Mouse (Mus musculus): ENCODE results near the gene Cpa5. TPM values are rescaled to one million over a fixed set of nuclear protein-coding genes. Genes with fewer than 3 reads are reported as not detected.
A peak's percentile ranks its signal among the peaks of the same experiment; 100 is the strongest.

Cpa5 gene
- polyA plus RNA-seq, 1 experiment = 0.04 TPM

DNA sequence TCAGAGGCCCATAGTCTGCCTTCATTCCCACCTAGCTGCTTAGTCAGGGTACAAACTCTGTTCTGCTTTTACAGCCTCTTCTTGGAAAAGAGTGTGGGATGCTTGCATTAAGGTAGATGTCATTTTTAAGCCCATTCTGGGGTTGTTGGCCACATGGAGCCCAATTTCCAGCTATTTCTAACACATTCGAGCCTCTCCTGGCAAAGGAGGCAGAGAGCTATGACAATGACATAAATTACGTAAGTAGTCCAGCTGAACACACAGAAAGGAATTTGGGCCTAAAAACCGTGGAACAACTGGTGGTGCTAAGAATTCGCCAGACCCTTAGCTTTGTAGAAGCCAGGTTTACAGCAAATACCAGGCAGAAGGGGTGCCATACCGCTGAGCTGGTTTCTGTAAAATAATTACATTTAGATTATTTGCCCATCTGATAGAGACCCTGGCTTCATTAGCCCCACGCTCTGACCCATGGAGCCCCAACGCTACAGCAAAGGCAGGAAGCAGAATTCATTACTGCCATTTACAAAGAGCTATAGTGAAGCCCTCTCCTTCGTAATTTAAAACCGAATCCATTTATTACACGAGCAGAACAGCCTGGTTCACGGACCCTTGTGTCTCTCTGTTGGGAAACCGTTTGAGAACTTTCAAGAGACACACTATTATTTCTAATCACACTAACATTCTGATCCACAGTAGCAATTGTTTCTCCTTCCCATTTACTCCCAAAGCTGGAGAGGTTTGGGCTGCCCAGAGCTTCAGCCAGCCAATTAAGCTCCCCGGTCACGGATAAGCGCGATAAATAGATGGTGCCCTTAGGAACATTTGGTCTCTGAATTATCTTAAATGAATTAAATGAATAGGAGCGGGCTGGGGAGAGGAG is 30.6 kb upstream of the Cpa5 start:
- peak; percentile 89 for DNase-seq (ENCODE audit: low read depth)
- TF ChIP-seq POLR2A (IDR thresholded peaks at IDR 0.05; ENCODE audit: borderline replicate concordance, extremely low read depth, insufficient read depth, insufficient read length, poor library complexity, severe bottlenecking) (no peak), CTCF (IDR thresholded peaks at IDR 0.05; ENCODE audit: borderline replicate concordance, extremely low read depth, insufficient read depth, insufficient read length) (no peak)

DNA sequence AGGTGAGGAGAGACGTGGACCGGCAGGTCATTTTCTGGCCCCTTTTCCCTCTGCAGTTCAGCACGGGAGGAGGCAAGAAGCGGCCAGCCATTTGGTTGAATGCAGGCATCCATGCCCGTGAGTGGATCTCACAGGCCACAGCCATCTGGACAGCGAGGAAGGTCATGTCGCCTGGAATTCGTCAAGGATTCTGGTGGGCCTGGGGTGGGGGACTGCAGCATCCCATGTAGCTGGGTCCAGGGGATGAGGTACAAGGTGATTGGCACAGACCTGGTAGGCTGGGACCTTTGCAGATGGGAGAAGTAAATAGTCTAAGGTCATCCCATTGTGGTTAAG is 30.0 kb upstream of the Cpa5 start:
- DNase-seq (ENCODE audit: low read depth) = no peak

DNA sequence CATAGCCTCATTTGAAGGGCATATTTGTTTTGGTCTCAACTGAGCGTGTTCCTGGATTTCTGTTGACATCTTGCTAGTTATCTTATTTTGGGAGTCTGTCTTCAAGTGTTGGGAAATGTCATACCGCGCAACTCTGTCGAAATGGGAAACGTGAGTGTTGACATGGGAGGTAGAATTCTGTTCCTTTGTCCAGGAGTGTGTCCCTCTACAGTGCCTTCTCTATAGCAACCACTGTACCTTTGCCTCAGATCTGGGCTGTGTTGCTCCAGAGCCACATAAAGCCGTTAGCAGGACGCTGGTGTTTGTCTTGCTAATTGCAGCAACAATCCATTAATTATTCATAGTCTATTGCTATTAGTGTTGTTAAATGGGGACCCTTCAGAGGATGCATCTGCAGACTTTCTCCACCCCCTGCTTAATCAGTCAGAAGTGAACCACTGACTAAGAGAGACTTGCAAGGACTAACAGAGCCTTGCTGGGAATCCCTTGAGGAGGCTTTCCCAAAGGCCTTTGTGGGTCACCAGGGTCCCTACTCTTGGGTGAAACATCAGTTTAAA is 23.8 kb upstream of the Cpa5 start:
- TF ChIP-seq CTCF (IDR thresholded peaks at IDR 0.05; ENCODE audit: borderline replicate concordance, extremely low read depth, insufficient read depth, insufficient read length) (no peak), POLR2A (IDR thresholded peaks at IDR 0.05; ENCODE audit: borderline replicate concordance, extremely low read depth, insufficient read depth, insufficient read length, poor library complexity, severe bottlenecking) (no peak)
- DNase-seq (ENCODE audit: low read depth) = peak; percentile 59

More for the DNA sequence above, 30.0 kb upstream of the Cpa5 start:
- TF ChIP-seq CTCF (IDR thresholded peaks at IDR 0.05; ENCODE audit: borderline replicate concordance, extremely low read depth, insufficient read depth, insufficient read length) (no peak), POLR2A (IDR thresholded peaks at IDR 0.05; ENCODE audit: borderline replicate concordance, extremely low read depth, insufficient read depth, insufficient read length, poor library complexity, severe bottlenecking) (no peak)

DNA sequence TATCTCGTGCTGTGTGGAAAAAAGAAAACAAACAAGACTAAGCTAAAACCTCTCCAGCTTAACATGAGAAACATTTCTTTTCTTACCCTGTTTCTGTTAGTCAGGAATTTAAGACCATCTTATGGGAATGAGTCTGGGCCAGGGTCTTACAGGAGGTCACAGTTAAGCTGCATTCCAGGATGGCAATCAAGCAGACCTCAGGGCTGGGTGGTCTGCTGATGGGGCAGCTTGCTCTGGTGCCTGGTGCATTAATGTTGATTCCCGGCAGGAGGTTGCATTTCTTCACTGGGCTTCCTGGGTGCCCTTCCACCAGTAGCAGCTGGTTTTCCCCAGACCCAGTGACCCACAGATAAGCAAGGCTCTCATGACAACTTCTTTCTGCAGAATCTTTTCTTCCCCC is 21.0 kb upstream of the Cpa5 start:
- TF ChIP-seq CTCF (IDR thresholded peaks at IDR 0.05; ENCODE audit: borderline replicate concordance, extremely low read depth, insufficient read depth, insufficient read length) (no peak), POLR2A (IDR thresholded peaks at IDR 0.05; ENCODE audit: borderline replicate concordance, extremely low read depth, insufficient read depth, insufficient read length, poor library complexity, severe bottlenecking) (no peak)
- DNase-seq (ENCODE audit: low read depth) = no peak

DNA sequence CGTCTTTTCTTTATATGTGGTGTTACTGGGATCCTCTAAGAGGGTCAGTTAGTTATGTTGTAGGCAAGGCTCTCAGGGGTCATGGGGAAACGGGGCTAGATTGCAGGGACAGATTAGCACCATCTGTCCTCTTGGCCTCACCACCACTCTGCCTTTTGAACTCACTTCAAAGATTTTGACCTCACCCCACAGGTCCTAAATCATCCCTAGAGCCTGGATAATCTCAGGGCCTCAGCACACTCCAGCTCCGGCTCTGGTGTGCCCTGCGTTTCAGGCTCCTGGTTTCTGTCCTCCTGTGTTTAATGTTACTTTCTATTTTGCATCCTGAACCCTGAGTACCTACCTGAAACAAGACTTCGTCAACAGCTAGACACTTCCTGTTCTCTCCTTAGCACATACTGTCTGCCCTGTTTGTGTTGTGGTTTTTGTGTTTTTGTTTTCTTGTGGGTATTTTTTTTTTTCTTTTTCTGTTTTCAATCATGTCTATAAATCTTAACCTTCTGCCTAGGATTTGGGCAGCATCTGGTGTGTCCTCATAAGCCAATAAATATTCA is 18.9 kb upstream of the Cpa5 start:
- no peak for DNase-seq (ENCODE audit: low read depth)

DNA sequence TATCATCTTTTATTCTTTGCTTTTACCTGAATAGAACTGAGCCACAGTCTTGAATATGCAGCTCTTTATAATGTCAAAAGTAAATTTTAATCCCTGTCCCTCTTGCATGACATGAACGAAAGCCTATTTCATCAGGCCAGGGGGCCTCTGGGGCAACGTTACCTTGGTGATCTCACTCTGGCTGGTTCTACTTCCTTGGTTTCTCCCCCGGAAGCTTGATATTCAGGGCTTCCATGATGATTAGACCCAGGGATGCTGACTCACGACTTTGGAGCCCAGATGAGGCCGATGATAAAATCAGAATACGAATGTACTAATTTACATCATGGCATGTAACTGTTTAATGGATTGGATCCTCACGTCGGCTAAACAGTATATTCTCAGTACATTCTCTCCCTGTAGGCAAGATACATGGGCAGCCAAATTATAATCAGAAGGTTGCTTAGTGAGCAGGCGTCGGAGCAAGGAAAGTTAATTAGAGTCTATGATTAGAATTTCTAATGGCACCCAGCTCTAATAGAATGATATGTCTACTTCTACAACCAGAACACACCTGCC is 18.3 kb upstream of the Cpa5 start:
- peak; percentile 72 for DNase-seq (ENCODE audit: low read depth)
- no peak for TF ChIP-seq CTCF (IDR thresholded peaks at IDR 0.05; ENCODE audit: borderline replicate concordance, extremely low read depth, insufficient read depth, insufficient read length)
- no peak for TF ChIP-seq POLR2A (IDR thresholded peaks at IDR 0.05; ENCODE audit: borderline replicate concordance, extremely low read depth, insufficient read depth, insufficient read length, poor library complexity, severe bottlenecking)

More for the DNA sequence above, 18.9 kb upstream of the Cpa5 start:
- no peak for TF ChIP-seq CTCF (IDR thresholded peaks at IDR 0.05; ENCODE audit: borderline replicate concordance, extremely low read depth, insufficient read depth, insufficient read length)
- no peak for TF ChIP-seq POLR2A (IDR thresholded peaks at IDR 0.05; ENCODE audit: borderline replicate concordance, extremely low read depth, insufficient read depth, insufficient read length, poor library complexity, severe bottlenecking)

DNA sequence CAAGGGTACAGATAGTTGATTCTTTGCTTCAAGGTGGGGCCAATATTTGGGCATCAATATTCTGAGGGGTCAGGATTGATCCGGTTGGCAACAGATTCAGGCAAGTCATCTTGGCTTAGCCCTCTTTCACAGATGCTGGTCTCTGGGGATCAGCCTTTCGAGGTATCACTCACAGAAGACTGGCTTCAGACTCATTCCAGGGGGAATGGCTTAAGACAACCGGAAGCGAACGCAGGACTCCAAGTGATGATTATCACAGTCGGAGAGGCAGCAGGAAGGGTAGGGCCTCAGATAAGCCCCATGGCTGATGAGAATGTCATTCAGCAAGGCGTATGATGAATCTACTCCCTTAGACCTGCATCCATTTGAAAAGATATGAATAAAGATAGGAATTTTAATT is 16.4 kb upstream of the Cpa5 start:
- DNase-seq (ENCODE audit: low read depth) = no peak
- no peak for TF ChIP-seq POLR2A (IDR thresholded peaks at IDR 0.05; ENCODE audit: borderline replicate concordance, extremely low read depth, insufficient read depth, insufficient read length, poor library complexity, severe bottlenecking)
- TF ChIP-seq CTCF (IDR thresholded peaks at IDR 0.05; ENCODE audit: borderline replicate concordance, extremely low read depth, insufficient read depth, insufficient read length) = no peak

DNA sequence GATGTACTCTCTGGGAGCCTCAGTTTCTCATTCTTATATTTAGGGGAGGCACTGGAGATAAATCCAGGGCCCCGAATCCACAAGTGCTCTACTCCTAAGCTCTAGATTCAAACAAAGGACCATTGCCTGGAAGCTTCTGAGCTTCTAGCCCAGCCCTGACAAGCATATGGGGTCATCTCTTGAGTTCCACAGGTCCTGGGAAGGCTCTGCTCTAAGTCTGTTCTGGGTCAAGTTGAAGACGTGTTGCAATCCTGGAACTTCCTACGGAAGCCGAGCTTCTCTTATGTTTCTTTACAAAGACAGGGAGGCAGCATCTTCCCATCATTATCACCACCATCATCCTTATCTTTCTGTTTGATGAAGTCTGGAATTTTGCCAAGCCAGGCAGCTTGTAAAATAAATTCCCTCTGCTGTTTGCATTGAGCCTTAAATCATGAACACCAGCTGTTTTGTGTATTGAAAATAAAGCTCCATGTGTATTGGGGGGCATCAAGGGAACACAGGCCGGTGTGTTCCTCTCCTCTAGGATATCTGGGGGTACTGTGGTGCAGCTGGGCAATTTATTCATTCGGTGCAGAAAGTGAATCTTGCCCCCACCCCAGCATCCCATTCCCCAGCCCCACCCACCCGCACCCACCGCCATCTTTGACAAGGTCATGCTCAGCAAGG is 14.4 kb upstream of the Cpa5 start:
- peak; percentile 67 for DNase-seq (ENCODE audit: low read depth)
- no peak for TF ChIP-seq CTCF (IDR thresholded peaks at IDR 0.05; ENCODE audit: borderline replicate concordance, extremely low read depth, insufficient read depth, insufficient read length)
- TF ChIP-seq POLR2A (IDR thresholded peaks at IDR 0.05; ENCODE audit: borderline replicate concordance, extremely low read depth, insufficient read depth, insufficient read length, poor library complexity, severe bottlenecking) = no peak

DNA sequence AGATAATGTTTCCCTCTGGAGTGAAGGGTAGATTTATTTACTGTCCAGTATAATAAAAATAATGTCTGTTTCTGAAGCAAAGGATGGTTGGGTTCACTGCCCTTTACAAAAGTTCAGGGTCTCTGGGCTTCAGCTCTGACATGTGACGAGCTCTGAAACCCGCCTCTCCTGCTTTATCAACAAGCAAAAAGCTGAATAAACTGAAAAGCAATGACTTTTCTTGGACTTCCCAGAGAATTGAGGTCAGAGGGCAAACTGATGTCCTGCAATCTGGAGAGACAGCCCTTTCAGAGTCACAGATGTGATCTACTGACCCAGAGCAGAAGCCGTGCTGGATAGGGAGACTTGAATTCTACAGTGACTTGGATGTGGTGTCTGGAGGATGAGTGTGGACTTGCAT is 10.8 kb upstream of the Cpa5 start:
- TF ChIP-seq POLR2A (IDR thresholded peaks at IDR 0.05; ENCODE audit: borderline replicate concordance, extremely low read depth, insufficient read depth, insufficient read length, poor library complexity, severe bottlenecking) (no peak), CTCF (IDR thresholded peaks at IDR 0.05; ENCODE audit: borderline replicate concordance, extremely low read depth, insufficient read depth, insufficient read length) (no peak)
- DNase-seq (ENCODE audit: low read depth) = no peak

DNA sequence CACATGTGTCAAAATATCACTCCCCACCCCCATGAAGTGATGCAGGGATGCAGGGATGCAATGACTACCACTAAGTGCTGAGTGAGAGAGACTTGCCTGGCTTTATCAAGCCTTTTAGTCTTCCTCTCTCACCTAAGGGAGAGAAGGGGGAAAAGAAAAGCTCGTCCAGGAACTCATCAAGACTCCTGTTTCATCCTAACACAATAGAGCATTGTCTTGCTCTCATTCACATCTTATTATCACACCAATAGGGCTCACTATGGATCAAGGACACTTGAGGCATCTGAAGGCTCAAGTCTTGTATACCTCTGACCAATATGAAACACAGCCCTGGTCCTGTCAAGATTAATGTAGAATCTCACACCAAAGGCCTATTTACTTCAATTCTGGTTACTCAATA is 9.8 kb upstream of the Cpa5 start:
- no peak for TF ChIP-seq CTCF (IDR thresholded peaks at IDR 0.05; ENCODE audit: borderline replicate concordance, extremely low read depth, insufficient read depth, insufficient read length)
- TF ChIP-seq POLR2A (IDR thresholded peaks at IDR 0.05; ENCODE audit: borderline replicate concordance, extremely low read depth, insufficient read depth, insufficient read length, poor library complexity, severe bottlenecking) = no peak
- DNase-seq (ENCODE audit: low read depth) = no peak

DNA sequence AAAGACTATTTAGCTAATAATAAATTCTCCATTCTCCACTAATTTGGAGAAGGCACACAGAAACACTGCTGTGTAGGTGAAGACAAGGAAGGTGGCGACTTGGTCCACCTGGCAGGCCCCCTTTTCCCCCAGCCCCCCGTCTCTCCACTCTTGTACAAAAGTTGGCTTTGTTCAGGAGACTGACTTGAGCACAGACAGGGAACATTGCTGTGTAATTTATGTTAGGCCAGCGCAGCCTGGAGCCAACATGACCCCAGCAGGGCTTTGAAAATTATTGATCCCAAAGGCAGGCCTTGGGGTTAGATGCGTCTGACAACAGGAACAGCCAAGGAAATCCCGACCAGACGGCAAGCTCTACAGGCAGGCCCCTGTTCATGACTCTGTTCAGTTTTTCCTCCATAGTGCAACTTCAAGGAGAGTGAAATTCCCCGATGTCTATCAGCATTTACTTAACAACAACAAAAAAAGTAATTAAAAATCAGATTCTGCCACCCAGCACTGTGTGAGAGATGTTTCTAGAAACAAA is 6.4 kb upstream of the Cpa5 start:
- DNase-seq (ENCODE audit: low read depth) = no peak
- TF ChIP-seq CTCF (IDR thresholded peaks at IDR 0.05; ENCODE audit: borderline replicate concordance, extremely low read depth, insufficient read depth, insufficient read length) (no peak), POLR2A (IDR thresholded peaks at IDR 0.05; ENCODE audit: borderline replicate concordance, extremely low read depth, insufficient read depth, insufficient read length, poor library complexity, severe bottlenecking) (no peak)
